Mouse (Mus musculus) lung, embryonic 14.5 days (tissue): ENCODE measurements around the gene Chd2. TPM values are rescaled to one million over a fixed set of nuclear protein-coding genes. Genes with fewer than 3 reads are reported as not detected.

Source experiments
- ATAC-seq: fragments of 200-750 bp; cut with Nextera tagmentation; 2 replicates; pipeline ENCODE4 v1.8.0; 2017; ENCODE audit warnings: mild to moderate bottlenecking, moderate TSS enrichment, moderate library complexity; ENCODE audit not compliant: insufficient read depth
- DNase-seq: peaks from one replicate; pipeline ENCODE4 v3.0.0-alpha.2; 2015
- H3K27ac ChIP-seq: fragments of 300-500 bp; sonication (generic); 2 replicates; pipeline ENCODE4 v1.5.1; 2014; ENCODE audit warnings: low read depth, mild to moderate bottlenecking, moderate library complexity
- H3K27me3 ChIP-seq: fragments of 300-500 bp; sonication (generic); 2 replicates; pipeline ENCODE4 v1.6.1; 2014; ENCODE audit warnings: low read length, control low read depth; ENCODE audit not compliant: insufficient read depth
- H3K36me3 ChIP-seq: fragments of 300-500 bp; sonication (generic); 2 replicates; pipeline ENCODE4 v1.6.1; 2014; ENCODE audit warnings: control low read depth; ENCODE audit not compliant: insufficient read depth
- H3K4me1 ChIP-seq: fragments of 300-500 bp; sonication (generic); 2 replicates; pipeline ENCODE4 v1.6.1; 2014; ENCODE audit warnings: antibody characterized with exemption, control low read depth; ENCODE audit not compliant: insufficient read depth
- H3K4me2 ChIP-seq: fragments of 300-500 bp; sonication (generic); 2 replicates; pipeline ENCODE4 v1.6.1; 2014; ENCODE audit warnings: mild to moderate bottlenecking
- H3K4me3 ChIP-seq: fragments of 300-500 bp; sonication (generic); 2 replicates; pipeline ENCODE4 v1.5.1; 2014; ENCODE audit warnings: low read depth, low read length
- H3K9ac ChIP-seq: fragments of 300-500 bp; sonication (generic); 2 replicates; pipeline ENCODE4 v1.6.1; 2014
- H3K9me3 ChIP-seq: fragments of 300-500 bp; sonication (generic); 2 replicates; pipeline ENCODE4 v1.6.1; 2016; ENCODE audit warnings: low read depth, low read length, control low read depth
- CTCF ChIP-seq: IDR thresholded peaks from 2 replicates; pipeline ENCODE4 v1.5.1; 2016; ENCODE audit warnings: antibody characterized with exemption, low read depth
- WGBS: fragments of 180-500 bp; shearing (Covaris S2); extraction: QIAGEN DNeasy Blood & Tissue Kit; methylation state at CpG from one replicate; pipeline ENCODE4 v1.1.7; 2014; 5-methylcytosine and 5-hydroxymethylcytosine counted together
- polyA plus RNA-seq: library from polyadenylated mRNA; unstranded; fragments of >200 nt; fragmentation: Nextera tagmentation; extraction: Ambion mirVana; gene quantifications from 2 replicates; pipeline ENCODE4 v1.2.1, GENCODE M21; 2014

The Chd2 gene
- polyA plus RNA-seq, 1 experiment from 2014 or later: 62.1 TPM

GRCm38 (mm10) chr7:73398806-73399442, 142.7 kb downstream of the Chd2 start:
- H3K9me3 ChIP-seq: no peaks in the 10 kb centered on the region
- peaks cover 13% of the 10 kb centered on the region for H3K36me3 ChIP-seq
- peak overlapping the region; percentile 58 for H3K4me2 ChIP-seq
- no peak for DNase-seq
- ATAC-seq: peak; percentile 26; the same call in 1 of the 2 replicates
- H3K27ac ChIP-seq: peak overlapping the region; percentile 40; the same call in 1 of the 2 replicates
- TF ChIP-seq CTCF: no peak
- 14% methylated on average over 19 of the region's 19 CpGs for WGBS
- H3K27me3 ChIP-seq: no peaks in the 10 kb centered on the region
- H3K4me3 ChIP-seq: peak overlapping the region; percentile 24
- no peak overlapping the region; the same call in 1 of the 2 replicates for H3K9ac ChIP-seq
- peaks cover 24% of the 10 kb centered on the region for H3K4me1 ChIP-seq

- no peak overlapping the region for H3K4me3 ChIP-seq
- 11% methylated on average over 11 of the region's 11 CpGs for WGBS
- peaks cover 25% of the 10 kb centered on the region for H3K4me1 ChIP-seq
- H3K9ac ChIP-seq: no peak overlapping the region
- peaks cover 11% of the 10 kb centered on the region for H3K36me3 ChIP-seq
- no peak for TF ChIP-seq CTCF
- H3K4me2 ChIP-seq: peak overlapping the region; percentile 58
- no peaks in the 10 kb centered on the region for H3K27me3 ChIP-seq
- H3K27ac ChIP-seq: peak overlapping the region; percentile 18; the same call in 1 of the 2 replicates
- no peaks in the 10 kb centered on the region for H3K9me3 ChIP-seq
- DNase-seq (peak; percentile 83), ATAC-seq (peak; percentile 31; the same call in 1 of the 2 replicates)
Observed at GRCm38 (mm10) chr7:73398319-73398718, 143.3 kb downstream of the Chd2 start.

- H3K27ac ChIP-seq: peak overlapping the region; percentile 10; the same call in 1 of the 2 replicates
- H3K4me1 ChIP-seq: peaks cover 29% of the 10 kb centered on the region
- peaks cover 11% of the 10 kb centered on the region; the same call in 1 of the 2 replicates for H3K36me3 ChIP-seq
- H3K9ac ChIP-seq: peak overlapping the region; percentile 94; the same call in 1 of the 2 replicates
- peak overlapping the region; percentile 84 for H3K4me3 ChIP-seq
- DNase-seq (peak; percentile 46), ATAC-seq (no peak)
- 27% methylated on average over 4 of the region's 4 CpGs for WGBS
- TF ChIP-seq CTCF: no peak
- no peaks in the 10 kb centered on the region for H3K9me3 ChIP-seq
- peak overlapping the region; percentile 79 for H3K4me2 ChIP-seq
- H3K27me3 ChIP-seq: no peaks in the 10 kb centered on the region
Observed at GRCm38 (mm10) chr7:73394013-73394409, 147.6 kb downstream of the Chd2 start.

GRCm38 (mm10) chr7:73393307-73394012, 148.2 kb downstream of the Chd2 start:
- DNase-seq: peak; percentile 34
- no peak for TF ChIP-seq CTCF
- ATAC-seq: no peak
- Histone ChIP-seq H3K9ac (peak overlapping the region; percentile 94), H3K4me1 (peaks cover 24% of the 10 kb centered on the region), H3K4me2 (peak overlapping the region; percentile 79), H3K27ac (peak overlapping the region; percentile 10; the same call in 1 of the 2 replicates), H3K36me3 (peaks cover 11% of the 10 kb centered on the region; the same call in 1 of the 2 replicates), H3K4me3 (peak overlapping the region; percentile 84), H3K27me3 (no peaks in the 10 kb centered on the region), H3K9me3 (no peaks in the 10 kb centered on the region)
- WGBS: 17% methylated on average over 9 of the region's 9 CpGs

- Histone ChIP-seq H3K27ac (peak overlapping the region; percentile 98), H3K4me1 (peaks cover 15% of the 10 kb centered on the region), H3K9me3 (no peaks in the 10 kb centered on the region), H3K4me3 (peak overlapping the region; percentile 84), H3K4me2 (peak overlapping the region; percentile 79), H3K27me3 (no peaks in the 10 kb centered on the region), H3K9ac (peak overlapping the region; percentile 94), H3K36me3 (0 out of 2 replicates have a peak, but pooled peaks cover 5% of the 10 kb centered on the region)
- no peak for TF ChIP-seq CTCF
- peak; percentile 67 for DNase-seq
- ATAC-seq: no peak
- 0% methylated on average over 9 of the region's 9 CpGs for WGBS
Observed at GRCm38 (mm10) chr7:73392359-73392758, 149.3 kb downstream of the Chd2 start.

GRCm38 (mm10) chr7:73391518-73392321, 149.9 kb downstream of the Chd2 start:
- Histone ChIP-seq H3K4me2 (peak overlapping the region; percentile 79), H3K4me3 (peak overlapping the region; percentile 84), H3K27ac (peak overlapping the region; percentile 98), H3K9ac (peak overlapping the region; percentile 94), H3K27me3 (no peaks in the 10 kb centered on the region), H3K9me3 (no peaks in the 10 kb centered on the region), H3K4me1 (peaks cover 15% of the 10 kb centered on the region), H3K36me3 (0 out of 2 replicates have a peak, but pooled peaks cover 3% of the 10 kb centered on the region)
- peak; percentile 45 for ATAC-seq
- under 1% methylated on average over 39 of the region's 39 CpGs for WGBS
- peak; percentile 86 for DNase-seq
- TF ChIP-seq CTCF: no peak
